Mouse (Mus musculus): Measurements from ENCODE around the gene Nckap5l. TPM values are rescaled to one million over a fixed set of nuclear protein-coding genes. Genes with fewer than 3 reads are reported as not detected.

The Nckap5l gene
- polyA plus RNA-seq (2015; fragmentation: Nextera tagmentation; extraction: Ambion mirVana): 6.6 and 7.9 TPM in 2 replicates

DNA sequence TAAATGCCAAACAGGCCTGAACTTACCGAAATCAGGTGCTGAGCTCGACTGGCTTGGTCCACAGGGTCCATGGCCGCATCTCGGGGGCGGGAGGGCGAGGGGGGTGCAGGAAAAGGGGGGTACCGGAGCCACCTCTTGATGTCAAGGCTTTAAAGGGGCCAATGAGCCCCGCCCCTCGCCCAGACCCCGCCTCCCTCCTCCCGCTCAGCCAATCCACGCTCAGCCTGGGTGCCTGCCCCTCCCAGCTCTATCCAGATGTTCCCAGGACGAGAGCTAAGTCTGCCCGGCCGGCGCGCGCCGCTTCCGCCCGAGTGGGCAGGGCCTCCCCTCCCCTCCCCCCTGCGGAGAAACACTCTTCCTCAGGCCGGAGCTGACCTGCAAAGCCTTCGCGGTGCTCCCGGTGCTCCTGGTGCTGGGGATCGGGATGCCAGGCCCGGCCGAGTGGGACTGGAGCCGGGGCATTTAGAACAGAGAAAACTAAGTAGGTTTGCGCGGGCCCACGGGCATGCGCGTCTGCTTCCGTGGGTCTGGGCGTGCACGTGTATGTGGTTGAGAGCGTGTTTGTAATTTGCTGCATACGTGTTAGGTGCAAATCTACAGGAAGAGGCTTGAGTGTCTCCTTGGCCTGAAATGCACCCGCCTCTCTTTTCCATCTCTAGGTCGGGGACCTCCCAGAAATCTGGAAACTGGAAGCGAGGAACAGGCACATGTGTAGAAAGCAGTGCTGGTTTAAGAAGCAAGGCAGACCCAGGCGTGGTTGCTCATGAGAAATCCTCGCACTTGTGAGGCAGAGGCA, at the start of gene Nckap5l:
Nckap5l (minus strand) TSS at position 143 of the 796 bp plus-strand sequence.
- H3K9ac ChIP-seq (ENCODE audit: low read length): peak within 1 kb of the TSS; percentile 82
- no peaks in the 10 kb centered on the region for H3K36me3 ChIP-seq (ENCODE audit: control insufficient read depth, insufficient read depth)
- peaks cover 33% of the 10 kb centered on the region for H3K4me1 ChIP-seq (ENCODE audit: control insufficient read depth, insufficient read depth, low read length)
- H3K4me2 ChIP-seq (ENCODE audit: low read depth, low read length): peak within 1 kb of the TSS; percentile 80
- ATAC-seq (replicated peaks; ENCODE audit: extremely low read depth, insufficient read depth, low FRiP score): peak; percentile 96
- peak within 1 kb of the TSS; percentile 94 for H3K27ac ChIP-seq (ENCODE audit: low read length)
- under 1% methylated on average over 43 of the region's 45 CpGs for WGBS
- no peaks in the 10 kb centered on the region for H3K9me3 ChIP-seq (replicated peaks; ENCODE audit: control insufficient read depth, low read length)
- peak within 1 kb of the TSS; percentile 90 for H3K4me3 ChIP-seq (ENCODE audit: low read length)
- H3K27me3 ChIP-seq (ENCODE audit: control insufficient read depth, insufficient read depth, low read length): no peaks in the 10 kb centered on the region

- 54% methylated on average over 15 of the region's 15 CpGs for WGBS
- Histone ChIP-seq H3K27me3 (ENCODE audit: control insufficient read depth, insufficient read depth, low read length) (peaks cover 8% of the 10 kb centered on the region), H3K4me3 (ENCODE audit: low read length) (no peak overlapping the region), H3K4me1 (ENCODE audit: control insufficient read depth, insufficient read depth, low read length) (0 out of 2 replicates have a peak, but pooled peaks cover 4% of the 10 kb centered on the region), H3K27ac (ENCODE audit: low read length) (0 out of 2 replicates have a peak overlapping the region, but pooled peaks have one; percentile 4), H3K36me3 (ENCODE audit: control insufficient read depth, insufficient read depth) (no peaks in the 10 kb centered on the region), H3K9ac (ENCODE audit: low read length) (no peak overlapping the region), H3K9me3 (replicated peaks; ENCODE audit: control insufficient read depth, low read length) (no peaks in the 10 kb centered on the region), H3K4me2 (ENCODE audit: low read depth, low read length) (no peak overlapping the region)
- no peak for ATAC-seq (replicated peaks; ENCODE audit: extremely low read depth, insufficient read depth, low FRiP score)
Observed at GRCm38 (mm10) chr15:99505324-99506095, 48.0 kb upstream of the Nckap5l start.

- H3K9ac ChIP-seq (ENCODE audit: low read length): no peak overlapping the region
- WGBS: 66% methylated on average over 5 of the region's 5 CpGs
- H3K9me3 ChIP-seq (replicated peaks; ENCODE audit: control insufficient read depth, low read length): no peaks in the 10 kb centered on the region
- no peak overlapping the region; the same call in 1 of the 2 replicates for H3K27ac ChIP-seq (ENCODE audit: low read length)
- peaks cover 7% of the 10 kb centered on the region; the same call in 1 of the 2 replicates for H3K27me3 ChIP-seq (ENCODE audit: control insufficient read depth, insufficient read depth, low read length)
- H3K4me3 ChIP-seq (ENCODE audit: low read length): no peak overlapping the region
- no peak overlapping the region for H3K4me2 ChIP-seq (ENCODE audit: low read depth, low read length)
- no peaks in the 10 kb centered on the region for H3K36me3 ChIP-seq (ENCODE audit: control insufficient read depth, insufficient read depth)
- H3K4me1 ChIP-seq (ENCODE audit: control insufficient read depth, insufficient read depth, low read length): peaks cover 25% of the 10 kb centered on the region
- no peak for ATAC-seq (replicated peaks; ENCODE audit: extremely low read depth, insufficient read depth, low FRiP score)
Observed at GRCm38 (mm10) chr15:99503256-99503655, 45.7 kb upstream of the Nckap5l start.

DNA sequence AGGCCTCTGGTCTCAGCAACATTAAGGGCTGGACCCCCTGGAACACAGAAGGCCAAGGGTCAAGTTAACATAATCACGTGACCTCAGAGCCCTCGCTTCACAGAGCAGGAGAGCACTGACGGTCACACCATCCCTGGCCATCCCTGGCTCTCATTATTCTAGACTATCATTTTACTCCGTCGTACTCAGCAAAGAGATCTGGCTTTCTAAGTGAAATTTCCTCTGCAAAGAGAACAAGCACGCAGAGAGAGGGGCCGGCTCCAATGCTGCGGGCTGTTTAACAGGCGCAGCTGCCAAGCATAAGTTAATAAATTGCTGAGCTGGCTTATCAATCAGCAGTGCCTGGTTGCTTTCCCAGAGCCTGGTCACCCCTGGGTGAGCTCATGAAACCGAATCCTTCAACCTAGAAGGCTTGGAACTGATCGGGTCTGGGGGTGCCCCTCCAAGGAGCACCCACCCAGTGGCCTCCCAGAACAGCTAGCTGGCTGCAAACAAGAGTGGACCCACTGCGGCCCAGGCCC, 44.8 kb upstream of the Nckap5l start:
- no peaks in the 10 kb centered on the region for H3K36me3 ChIP-seq (ENCODE audit: control insufficient read depth, insufficient read depth)
- no peak overlapping the region for H3K27ac ChIP-seq (ENCODE audit: low read length)
- peaks cover 7% of the 10 kb centered on the region for H3K27me3 ChIP-seq (ENCODE audit: control insufficient read depth, insufficient read depth, low read length)
- peaks cover 34% of the 10 kb centered on the region for H3K4me1 ChIP-seq (ENCODE audit: control insufficient read depth, insufficient read depth, low read length)
- WGBS: 73% methylated on average over 12 of the region's 12 CpGs
- no peaks in the 10 kb centered on the region for H3K9me3 ChIP-seq (replicated peaks; ENCODE audit: control insufficient read depth, low read length)
- no peak overlapping the region for H3K9ac ChIP-seq (ENCODE audit: low read length)
- ATAC-seq (replicated peaks; ENCODE audit: extremely low read depth, insufficient read depth, low FRiP score): no peak
- no peak overlapping the region for H3K4me2 ChIP-seq (ENCODE audit: low read depth, low read length)
- no peak overlapping the region for H3K4me3 ChIP-seq (ENCODE audit: low read length)

DNA sequence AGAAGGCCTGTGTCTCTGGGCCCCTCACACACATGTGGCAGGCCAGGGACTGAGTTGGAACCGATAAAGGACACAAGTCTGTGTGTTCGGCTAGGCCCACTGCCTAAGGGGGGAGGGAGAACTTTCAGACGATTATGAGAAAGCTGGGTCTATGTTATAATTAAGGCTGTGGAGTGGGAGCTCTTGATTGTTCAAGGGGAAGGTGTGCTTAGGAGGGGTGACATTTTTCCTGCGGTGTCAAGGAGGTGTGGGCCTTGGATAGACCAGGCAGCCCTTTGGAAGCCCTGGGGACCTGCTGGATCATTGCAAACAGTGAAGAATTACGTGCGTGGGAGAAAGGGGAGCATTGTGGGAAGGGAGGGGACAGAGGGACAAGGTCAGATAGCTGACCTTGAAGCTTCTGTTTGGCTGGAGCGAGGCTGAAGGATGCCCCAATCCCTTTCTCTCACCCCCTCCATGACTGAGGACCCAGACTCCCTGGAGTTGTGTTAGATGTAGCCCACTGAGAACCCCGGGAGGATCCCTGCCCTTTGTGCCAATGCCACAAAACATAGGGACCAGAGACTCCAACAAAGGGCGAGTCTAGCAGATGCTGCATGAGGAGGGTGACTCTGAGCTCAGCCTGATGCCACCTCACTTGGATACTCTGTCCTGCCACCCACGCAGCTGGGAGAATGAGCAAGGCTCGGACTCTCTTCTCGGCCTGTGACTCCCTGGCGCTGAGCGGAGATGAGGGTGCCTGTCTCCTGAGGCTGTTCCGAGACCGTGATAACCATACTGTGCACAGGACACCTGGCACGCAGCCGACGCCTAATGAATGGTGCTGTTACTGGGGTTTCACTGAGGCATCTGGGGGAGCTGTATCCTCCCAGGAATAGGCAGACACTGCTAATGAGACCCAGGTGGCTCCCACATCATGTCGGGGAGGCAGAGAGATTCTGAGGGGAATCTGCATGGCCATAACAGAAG, 44.0 kb upstream of the Nckap5l start:
- H3K27ac ChIP-seq (ENCODE audit: low read length): no peak overlapping the region
- no peak overlapping the region for H3K4me2 ChIP-seq (ENCODE audit: low read depth, low read length)
- no peak overlapping the region for H3K9ac ChIP-seq (ENCODE audit: low read length)
- 79% methylated on average over 20 of the region's 20 CpGs for WGBS
- H3K36me3 ChIP-seq (ENCODE audit: control insufficient read depth, insufficient read depth): no peaks in the 10 kb centered on the region
- peaks cover 37% of the 10 kb centered on the region for H3K4me1 ChIP-seq (ENCODE audit: control insufficient read depth, insufficient read depth, low read length)
- H3K27me3 ChIP-seq (ENCODE audit: control insufficient read depth, insufficient read depth, low read length): peaks cover 7% of the 10 kb centered on the region
- no peaks in the 10 kb centered on the region for H3K9me3 ChIP-seq (replicated peaks; ENCODE audit: control insufficient read depth, low read length)
- ATAC-seq (replicated peaks; ENCODE audit: extremely low read depth, insufficient read depth, low FRiP score): no peak
- H3K4me3 ChIP-seq (ENCODE audit: low read length): no peak overlapping the region

GRCm38 (mm10) chr15:99500320-99500719, 42.8 kb upstream of the Nckap5l start:
- Histone ChIP-seq H3K9ac (ENCODE audit: low read length) (no peak overlapping the region), H3K4me3 (ENCODE audit: low read length) (no peak overlapping the region), H3K4me1 (ENCODE audit: control insufficient read depth, insufficient read depth, low read length) (peaks cover 35% of the 10 kb centered on the region), H3K27ac (ENCODE audit: low read length) (no peak overlapping the region), H3K4me2 (ENCODE audit: low read depth, low read length) (no peak overlapping the region), H3K27me3 (ENCODE audit: control insufficient read depth, insufficient read depth, low read length) (peaks cover 11% of the 10 kb centered on the region), H3K9me3 (replicated peaks; ENCODE audit: control insufficient read depth, low read length) (no peaks in the 10 kb centered on the region), H3K36me3 (ENCODE audit: control insufficient read depth, insufficient read depth) (no peaks in the 10 kb centered on the region)
- ATAC-seq (replicated peaks; ENCODE audit: extremely low read depth, insufficient read depth, low FRiP score): no peak
- 20% methylated on average over 5 of the region's 5 CpGs for WGBS

- Histone ChIP-seq H3K4me2 (ENCODE audit: low read depth, low read length) (no peak overlapping the region), H3K9me3 (replicated peaks; ENCODE audit: control insufficient read depth, low read length) (no peaks in the 10 kb centered on the region), H3K27ac (ENCODE audit: low read length) (no peak overlapping the region), H3K4me1 (ENCODE audit: control insufficient read depth, insufficient read depth, low read length) (peaks cover 33% of the 10 kb centered on the region), H3K36me3 (ENCODE audit: control insufficient read depth, insufficient read depth) (no peaks in the 10 kb centered on the region), H3K4me3 (ENCODE audit: low read length) (no peak overlapping the region), H3K9ac (ENCODE audit: low read length) (no peak overlapping the region), H3K27me3 (ENCODE audit: control insufficient read depth, insufficient read depth, low read length) (peaks cover 11% of the 10 kb centered on the region)
- 39% methylated on average over 6 of the region's 6 CpGs for WGBS
- no peak for ATAC-seq (replicated peaks; ENCODE audit: extremely low read depth, insufficient read depth, low FRiP score)
Observed at GRCm38 (mm10) chr15:99499726-99500125, 42.2 kb upstream of the Nckap5l start.

GRCm38 (mm10) chr15:99498781-99499180, 41.2 kb upstream of the Nckap5l start:
- peaks cover 33% of the 10 kb centered on the region for H3K4me1 ChIP-seq (ENCODE audit: control insufficient read depth, insufficient read depth, low read length)
- peak; percentile 69 for ATAC-seq (replicated peaks; ENCODE audit: extremely low read depth, insufficient read depth, low FRiP score)
- H3K27ac ChIP-seq (ENCODE audit: low read length): peak overlapping the region; percentile 66

More at GRCm38 (mm10) chr15:99498781-99499180, 41.2 kb upstream of the Nckap5l start:
- Histone ChIP-seq H3K9ac (ENCODE audit: low read length) (no peak overlapping the region), H3K36me3 (ENCODE audit: control insufficient read depth, insufficient read depth) (no peaks in the 10 kb centered on the region), H3K4me2 (ENCODE audit: low read depth, low read length) (peak overlapping the region; percentile 18; the same call in 1 of the 2 replicates), H3K9me3 (replicated peaks; ENCODE audit: control insufficient read depth, low read length) (no peaks in the 10 kb centered on the region), H3K27me3 (ENCODE audit: control insufficient read depth, insufficient read depth, low read length) (peaks cover 11% of the 10 kb centered on the region), H3K4me3 (ENCODE audit: low read length) (no peak overlapping the region)
- WGBS: 18% methylated on average over 4 of the region's 4 CpGs

All from heart, embryonic 16.5 days (tissue).